Mouse (Mus musculus): ENCODE measurements around the gene Nipal1.

The Nipal1 gene

DNA sequence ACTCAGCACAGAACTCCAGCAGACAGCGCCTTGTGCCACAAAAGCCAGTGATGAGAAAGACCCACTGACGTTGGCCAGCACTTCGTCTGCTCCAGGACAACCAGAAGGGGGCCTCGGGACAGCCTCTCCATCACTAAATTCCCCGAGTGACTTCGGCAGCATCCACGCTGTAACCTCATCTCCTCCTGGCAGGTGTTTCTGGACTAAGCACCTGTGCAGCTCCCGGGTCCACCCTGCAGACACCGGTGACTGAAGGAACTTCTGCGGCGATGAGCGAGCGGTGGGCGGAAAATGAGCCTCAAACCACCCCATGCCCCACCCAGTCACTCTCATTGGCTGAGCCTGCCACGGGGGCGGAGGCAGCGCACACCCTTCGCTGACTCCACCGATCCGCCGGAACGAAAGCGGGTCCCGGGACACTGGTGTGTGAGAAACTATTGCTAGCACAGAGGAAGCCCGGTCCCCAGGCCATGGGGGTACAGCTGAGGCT, at the start of gene Nipal1:
Gene Nipal1 (plus strand): TSS at position 378 of the 490 bp plus-strand sequence.
- DNase-seq = no peak

DNA sequence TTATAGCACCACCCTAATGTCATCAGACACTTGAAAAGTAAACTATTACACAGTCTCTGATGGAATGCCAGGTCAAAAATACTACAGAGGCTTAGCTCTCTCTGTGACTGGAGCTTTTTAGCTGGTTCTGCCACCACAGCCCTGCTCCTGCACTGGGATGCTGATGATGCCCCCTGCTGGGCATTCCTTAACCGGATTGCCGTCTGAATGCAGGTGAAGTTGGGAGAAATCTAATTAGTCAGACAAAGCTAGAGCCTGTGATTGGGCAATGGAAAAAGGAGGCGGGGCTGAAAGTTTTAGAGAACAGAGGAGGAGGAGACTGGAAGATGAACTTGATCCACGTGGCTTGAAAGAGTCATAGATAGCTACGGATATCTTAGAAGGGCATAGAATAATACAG, 46.6 kb upstream of the Nipal1 start:
- peak; percentile 10 for DNase-seq

DNA sequence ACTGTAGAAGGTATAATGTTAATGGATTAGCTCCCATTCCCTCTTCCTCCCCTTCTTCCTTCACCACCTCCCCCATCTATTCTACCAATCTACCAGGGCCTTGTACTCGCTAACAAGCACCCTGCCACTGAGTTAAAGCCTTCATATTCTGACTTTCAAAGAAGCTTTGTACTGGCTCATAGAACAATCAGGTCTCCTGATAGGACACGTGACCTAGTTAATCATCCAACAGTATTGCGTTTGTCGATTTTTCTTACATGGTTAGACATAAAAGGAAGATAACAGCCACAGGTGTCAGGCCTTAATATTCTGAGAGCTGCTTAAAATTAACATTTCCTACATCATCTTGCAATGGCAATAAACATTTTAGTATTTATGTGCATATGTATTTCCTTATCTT, 44.5 kb upstream of the Nipal1 start:
- no peak for DNase-seq

DNA sequence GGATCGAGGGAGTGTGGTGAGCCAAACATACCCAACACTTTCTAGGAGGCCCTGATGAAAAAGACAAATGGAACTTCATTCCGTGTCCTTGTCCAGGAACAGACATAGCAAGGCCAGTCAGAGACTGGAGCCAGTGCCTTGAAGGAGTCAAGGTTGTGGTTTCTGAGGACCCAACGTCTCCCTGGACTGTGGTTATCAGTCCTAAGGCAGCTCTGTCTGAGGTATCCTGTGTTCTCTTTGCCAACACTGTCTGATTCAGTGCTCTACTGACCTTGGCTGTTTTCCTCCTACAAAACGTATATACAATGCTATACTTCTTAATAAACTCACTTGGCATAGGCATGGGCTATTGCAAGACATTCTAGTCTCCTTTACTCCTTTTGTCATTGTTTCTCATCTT, 30.2 kb upstream of the Nipal1 start:
- DNase-seq = no peak

DNA sequence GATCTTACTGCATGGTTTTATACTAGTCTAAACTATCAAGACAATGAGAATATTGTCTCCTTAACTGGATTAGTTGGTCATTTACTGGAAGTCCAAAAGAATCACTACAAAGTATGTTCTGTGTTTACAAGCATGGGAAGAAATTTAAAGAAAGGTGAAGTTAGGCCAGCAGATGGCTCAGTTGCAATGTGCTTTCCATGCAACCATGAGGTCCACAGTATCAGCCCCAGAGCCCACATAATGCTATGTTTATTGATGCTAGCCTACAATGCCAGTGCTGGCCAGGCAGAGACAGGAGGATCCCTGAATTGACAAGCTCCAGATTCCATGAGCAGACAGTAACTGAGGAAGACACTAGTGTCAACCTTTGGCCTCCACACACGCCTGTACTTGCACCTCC, 26.6 kb upstream of the Nipal1 start:
- DNase-seq = no peak

DNA sequence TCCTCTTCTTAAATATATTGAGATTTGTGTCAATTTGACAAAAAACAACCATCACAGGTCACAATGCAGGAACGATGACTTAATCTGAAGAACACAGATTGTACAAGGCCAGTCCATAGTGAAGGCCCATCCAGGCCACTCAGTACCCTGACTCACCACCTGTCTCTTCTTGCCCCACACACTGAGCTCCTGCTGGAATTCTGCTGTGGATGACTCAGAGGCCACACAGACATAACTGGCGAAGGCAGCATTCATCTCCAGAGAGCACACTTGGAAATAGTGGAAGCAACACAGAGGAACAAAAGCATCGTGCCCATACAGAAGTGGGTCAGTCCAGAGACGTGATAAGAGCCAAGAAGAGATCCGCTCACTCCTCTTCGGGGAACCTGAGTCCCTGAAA, 17.6 kb upstream of the Nipal1 start:
- no peak for DNase-seq

DNA sequence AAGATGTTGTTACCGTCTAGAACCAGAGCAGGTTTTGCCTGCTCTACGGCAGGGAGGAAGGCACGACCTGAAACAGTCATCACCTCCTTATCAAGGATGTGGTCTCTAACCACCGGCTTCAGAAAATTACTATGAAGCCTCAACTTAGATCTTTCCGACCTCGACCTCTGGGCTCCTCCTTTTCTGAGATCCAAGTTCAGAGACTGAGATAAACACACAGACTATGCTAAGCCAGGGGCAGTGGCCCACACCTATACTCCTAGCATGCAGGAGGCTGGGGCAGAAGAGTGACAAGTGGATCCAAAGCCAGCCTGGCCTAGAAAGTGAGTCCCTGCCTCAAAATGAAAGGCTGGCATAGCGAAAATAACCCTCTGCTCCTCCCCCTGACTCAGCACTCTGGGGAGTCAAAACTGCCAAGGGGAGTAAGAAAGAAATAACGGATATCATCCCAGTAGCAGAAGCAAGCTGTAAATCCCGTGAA, 12.8 kb upstream of the Nipal1 start:
- no peak for DNase-seq

DNA sequence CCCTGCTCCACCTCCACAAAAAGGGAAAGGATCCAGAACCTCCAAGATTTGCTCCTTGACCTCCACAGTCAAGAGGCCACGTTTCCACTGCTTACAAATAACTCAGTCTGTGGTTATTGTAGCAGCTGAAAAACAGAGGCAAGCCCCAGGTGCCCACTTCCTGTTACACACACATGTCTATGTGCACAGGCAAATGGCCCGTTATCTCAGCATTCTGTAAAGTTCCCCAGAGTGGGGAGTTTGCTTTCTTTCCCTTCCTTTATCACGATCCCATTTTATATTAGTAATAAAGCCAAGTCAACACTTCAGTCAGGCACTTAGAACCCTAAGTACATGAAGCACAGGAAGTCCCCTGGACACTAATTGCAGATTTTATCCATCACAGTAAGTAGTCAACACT, 11.5 kb upstream of the Nipal1 start:
- no peak for DNase-seq

DNA sequence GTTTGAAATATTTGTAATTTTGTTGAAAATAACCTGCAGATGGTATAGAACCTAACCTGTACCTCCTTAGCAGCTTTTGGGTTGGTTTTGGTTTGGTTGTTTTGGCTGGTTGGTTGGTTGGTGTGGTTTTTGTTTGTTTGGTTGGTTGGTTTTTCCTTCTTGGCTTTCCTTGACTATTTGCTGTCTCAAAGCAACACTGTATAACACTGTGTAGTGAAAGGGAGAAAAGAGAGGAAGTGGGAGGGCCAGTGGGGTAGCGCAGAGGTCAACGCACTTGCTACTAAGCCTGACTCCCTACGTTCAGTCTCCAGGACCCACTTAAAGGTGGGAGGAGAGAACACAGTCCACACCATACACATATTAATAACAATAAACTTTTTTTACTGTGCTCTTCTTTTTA, 11.0 kb upstream of the Nipal1 start:
- no peak for DNase-seq

DNA sequence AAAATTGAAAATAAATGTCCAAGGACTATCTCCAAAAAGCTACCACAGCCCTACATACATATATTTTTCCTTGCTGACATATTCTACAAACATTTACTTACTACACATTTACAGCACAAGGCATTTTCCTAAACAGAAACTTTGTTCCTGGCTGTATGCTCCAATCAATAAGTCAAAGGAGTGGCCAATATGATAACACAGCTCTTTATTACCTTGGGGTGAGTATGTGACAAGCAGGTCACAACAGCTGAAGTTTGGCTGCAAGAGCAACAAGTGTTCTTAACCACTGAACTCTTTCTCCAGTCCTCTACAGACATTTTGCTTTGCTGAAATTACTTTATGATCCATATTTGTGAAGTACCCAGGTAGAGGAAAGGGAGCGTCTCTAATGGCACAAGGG, 7.5 kb upstream of the Nipal1 start:
- DNase-seq = no peak

DNA sequence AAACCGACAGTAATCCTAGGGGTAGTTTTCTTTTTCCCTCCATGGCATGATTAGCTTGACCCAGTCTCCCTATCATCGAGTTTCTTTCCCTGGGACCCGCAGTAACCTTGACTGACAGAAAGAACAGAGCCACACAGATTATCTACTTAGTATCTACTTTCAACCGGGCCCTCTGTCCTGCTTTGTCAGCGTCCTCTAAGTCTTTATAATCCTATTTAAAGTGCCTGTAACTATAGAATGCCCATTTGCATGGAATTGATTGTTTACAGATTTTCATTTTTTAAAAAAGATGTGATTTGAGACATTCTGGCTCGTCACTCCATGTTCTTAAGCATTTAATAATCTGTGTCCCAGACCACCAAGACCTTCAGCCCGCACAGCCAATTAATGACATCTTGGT, 3.9 kb upstream of the Nipal1 start:
- DNase-seq = no peak

DNA sequence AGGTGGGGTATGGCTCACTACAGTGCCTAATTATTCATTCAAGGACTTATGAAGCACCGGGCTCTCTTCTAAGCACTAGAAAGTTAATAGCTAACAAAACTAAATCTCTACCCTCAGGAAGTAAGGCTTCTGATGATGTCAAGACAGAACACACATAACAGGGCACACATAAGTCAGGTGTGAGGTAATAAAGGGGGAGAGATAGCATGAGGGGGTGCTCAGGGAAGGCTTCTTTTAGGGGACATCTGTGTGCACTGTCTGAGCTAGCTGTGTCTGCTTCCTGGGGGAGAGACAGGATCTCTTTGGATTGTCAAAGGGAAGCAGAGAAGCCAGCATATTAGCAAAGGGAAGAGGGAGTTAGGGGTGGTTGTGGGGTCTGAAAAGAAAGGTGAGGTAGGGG, 3.4 kb upstream of the Nipal1 start, which contains the start of gene Cnga1:
Gene Cnga1 (minus strand): TSS at position 101 of the 400 bp plus-strand sequence.
- DNase-seq = no peak

DNA sequence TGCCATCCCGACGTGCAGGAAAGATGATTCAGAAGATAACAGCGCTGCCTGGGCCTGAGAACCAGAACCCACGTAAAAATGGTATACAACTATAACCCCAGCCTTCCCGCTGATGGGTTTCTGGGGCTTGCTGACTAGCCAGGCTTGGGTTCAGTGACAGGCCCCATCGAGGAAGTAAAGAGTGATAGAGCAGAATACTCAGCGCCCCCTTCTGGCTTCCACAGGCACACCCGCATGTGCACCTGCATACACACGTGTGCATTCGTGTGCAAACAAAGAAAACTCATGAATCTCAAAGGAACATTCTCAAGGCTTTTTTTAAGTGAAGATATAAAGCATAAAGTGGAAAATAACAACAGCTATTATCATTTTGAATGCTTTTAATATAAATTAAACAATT, 1.5 kb upstream of the Nipal1 start:
- no peak for DNase-seq

DNA sequence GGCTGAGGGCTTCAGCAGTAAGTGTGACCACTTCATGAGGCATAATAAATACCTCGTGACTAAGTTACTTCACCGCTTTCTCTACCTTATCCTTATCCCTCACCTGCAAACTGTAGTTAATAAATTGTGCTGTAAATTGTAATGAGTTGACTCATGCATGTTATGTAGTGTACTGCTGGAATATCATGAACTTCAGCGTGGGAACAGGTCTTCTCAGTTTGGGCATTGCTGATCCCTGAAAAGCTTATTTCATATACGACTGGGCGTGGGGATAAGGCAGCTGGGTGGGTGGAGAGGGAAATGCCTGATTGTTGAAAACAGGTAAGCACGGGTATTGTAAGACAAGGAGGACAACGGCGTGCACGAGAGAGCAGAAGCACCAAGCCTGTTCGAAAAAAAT, 599 bp upstream of the Nipal1 start:
- DNase-seq = no peak

DNA sequence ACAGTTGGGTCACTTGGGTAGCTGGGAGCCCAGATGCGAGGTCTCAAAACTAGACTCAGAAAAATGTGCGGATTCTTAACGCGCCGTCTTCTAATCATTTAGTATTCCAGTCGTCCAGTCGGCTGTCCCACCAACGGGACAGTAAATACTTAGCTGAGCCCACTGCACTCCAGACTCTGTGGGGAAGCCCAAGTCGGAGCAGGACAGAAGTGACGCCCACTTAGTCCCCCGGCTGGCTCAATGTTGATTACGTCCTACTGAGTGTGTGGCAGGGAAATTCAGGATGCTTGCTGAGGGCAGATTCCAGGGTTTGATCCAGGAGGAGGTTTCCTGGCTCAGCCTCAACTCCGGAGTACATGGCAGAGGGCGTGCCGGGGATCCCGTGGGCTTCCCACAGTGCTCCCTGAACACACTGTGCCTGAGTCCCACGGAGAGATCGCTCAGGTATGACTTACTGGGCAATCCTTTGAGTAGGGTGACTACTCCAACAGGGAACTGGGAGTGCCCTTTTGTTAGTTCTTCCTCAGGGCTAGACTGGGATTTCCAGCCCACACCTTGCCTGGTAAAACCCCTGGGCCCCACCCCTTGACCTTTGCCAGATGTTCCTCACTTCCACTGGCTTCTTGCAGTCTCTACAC, 482 bp downstream of the Nipal1 start:
- DNase-seq = no peak

DNA sequence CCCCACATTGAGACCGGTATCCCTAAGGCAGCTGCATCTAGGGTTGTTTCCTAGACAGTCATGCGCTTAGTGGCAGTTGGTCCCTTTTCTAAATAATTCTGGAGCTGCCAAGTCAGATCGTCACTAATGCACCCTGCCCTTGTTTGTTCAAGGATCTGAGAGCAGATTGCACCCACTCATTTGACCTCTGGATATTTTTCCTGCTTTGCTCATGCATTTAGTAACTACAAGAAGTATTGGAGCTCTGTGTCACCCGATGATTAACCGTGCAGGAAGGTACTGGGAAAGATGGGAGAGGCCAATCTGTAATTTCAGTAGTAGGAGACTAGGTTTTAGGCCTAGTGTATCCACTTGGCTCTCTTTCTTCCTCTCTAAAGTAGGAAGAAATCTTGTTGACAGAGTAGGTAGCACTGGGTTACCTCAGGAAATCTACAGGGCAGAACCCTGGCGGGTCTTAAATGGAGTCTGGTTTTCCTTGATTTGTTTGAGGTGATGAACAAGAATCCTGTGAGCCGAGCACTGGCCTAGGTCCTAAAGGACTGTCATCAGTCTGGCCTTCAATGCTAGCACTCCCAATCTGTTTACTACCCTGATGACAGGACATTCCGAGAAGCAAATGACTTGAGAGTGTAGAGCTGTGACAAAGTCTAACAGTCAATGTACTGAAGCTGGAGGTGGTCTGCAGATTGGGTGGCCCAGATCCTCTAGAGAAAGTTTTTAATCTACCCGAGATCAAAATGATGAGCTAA, 1.6 kb downstream of the Nipal1 start:
- no peak for DNase-seq

DNA sequence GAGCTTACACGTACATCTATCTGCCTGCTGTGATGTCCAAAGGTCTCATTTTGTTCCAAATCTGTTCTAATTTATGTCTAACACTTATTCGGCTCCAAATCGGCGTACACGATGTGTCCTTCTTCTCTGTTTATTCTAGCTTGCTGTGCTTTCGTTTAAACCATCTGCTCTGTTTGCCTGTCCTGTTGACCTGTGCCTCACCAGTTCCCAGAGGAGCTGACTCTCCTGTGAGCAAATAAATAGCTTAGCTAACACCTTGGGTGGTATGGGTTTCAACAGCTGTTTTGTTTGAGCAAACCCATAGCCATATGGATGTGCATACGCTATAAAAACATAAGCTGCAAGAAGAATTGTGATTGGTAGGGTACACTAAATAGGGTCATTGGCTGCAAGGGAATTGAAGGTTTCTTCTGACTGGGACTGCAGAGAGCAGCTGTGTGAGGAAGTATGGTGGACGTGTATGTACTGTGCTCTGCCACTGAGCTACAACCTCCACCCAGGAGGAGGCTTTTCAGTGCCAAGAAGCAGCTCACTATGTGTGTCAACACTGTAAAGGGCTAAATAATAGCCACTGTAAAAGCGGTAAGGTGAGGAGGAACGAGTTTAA, 5.6 kb downstream of the Nipal1 start:
- DNase-seq = no peak

DNA sequence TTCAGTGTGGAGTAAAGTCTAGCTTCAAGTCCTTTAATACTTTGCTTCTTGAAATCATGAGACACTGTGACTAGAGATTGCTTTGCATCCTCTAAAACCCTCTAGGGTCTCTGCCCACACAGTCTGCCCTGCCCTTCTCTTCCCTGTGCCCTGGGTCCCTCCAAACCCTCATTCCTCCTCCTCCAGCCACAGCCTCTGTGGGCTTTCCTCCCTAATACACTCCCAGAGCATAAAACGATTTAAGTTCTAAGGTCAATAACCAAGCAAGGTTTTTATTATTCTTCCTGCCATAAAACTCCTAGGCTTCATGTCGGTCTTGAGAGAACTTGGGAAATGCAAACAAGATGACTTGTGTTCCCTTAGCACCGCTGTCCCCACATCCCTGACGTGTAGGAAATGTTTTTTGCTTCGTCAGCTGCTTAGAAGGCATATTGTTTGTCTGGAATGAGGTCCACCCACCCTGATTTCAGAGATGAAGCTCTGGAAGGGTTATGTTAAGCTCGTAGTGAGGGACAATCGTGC, 8.7 kb downstream of the Nipal1 start:
- no peak for DNase-seq

DNA sequence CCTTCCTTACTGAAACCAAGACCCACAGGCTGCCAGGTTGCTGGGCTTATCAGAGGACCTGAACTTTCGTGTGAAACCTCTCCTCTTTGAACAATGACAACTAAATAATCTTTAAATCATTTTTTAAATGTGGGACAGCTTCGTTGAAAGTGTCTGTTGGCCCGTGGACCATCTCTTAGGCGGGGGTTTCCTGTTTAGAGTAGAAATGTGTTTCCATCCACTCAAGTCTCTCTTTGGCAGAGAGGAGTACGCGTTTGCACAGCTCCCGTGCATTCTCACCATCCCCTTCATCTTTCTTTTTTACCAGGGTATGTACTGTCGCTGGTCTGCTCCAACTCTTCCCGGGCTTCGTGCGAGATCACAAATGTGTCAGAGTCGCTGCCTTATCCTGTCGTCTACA, 10.8 kb downstream of the Nipal1 start:
- no peak for DNase-seq

DNA sequence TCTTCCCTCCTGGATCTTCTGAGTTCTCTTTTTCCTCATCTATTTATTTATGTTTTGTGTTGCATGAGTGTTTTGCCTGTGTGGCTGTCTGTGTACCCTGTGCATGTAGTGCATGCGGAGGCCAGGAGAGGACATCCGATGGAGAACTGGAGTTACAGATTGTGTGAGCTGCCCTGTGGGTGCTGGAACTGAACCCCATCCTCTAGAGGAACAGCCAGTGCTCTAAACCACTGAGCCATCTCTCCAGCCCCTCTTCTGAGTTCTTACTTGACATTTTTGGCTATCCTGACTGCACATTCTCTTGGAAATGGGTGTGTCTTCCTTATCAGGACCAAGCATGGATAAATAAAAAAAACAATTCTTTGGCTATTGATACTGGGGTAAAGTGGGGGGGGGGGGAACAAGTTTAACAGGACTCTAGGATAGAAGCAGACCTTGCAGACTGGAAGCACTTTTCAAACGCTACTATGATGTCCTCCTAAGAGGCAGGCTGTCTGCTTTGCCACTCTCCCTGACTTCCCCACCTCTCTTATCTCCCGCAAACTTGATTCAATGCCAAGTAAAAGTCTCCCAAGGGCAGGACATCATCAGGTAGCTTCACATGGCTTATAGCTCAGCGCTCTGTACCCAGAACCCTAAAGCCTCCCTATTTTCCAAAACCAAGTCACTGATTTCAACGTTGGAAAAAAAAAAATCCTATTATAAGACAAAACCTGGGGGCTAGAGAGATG, 13.6 kb downstream of the Nipal1 start:
- no peak for DNase-seq

DNA sequence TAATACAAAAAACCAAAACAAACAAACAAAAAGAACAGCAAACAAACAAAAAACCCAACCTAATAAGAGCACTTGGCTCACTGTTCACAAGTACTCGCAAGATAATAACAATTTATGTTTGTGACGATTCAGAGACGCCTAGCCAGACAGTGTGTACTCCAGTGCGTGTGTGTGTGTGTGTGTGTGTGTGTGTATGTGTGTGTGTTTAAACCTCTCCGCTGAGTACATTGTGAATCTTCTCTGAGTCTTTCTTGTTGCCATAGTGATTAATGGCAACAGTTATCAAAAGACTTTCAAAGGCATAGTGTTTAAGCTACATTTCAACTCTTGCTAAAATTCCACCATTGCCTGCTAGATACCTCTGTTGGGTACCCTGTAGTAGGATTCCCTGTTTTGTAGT, 16.5 kb downstream of the Nipal1 start:
- no peak for DNase-seq

DNA sequence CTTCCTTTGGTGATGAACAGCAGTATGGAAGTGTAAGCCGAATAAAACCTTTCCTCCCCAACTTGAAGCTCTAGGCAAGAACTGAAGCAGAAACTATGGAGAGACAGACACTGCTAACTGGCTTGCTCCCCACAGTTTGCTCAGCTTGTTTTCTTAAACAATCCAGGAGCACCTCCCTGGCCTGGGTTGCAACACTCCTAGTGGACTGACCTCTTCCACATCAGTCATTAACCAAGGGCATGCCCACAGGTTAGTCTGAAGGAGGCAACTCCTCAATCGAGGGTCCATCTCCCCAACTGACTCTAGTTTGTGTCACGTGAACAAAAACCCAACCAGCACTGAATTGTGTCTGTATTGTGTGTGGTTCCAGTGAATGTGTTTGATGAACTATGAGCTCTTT, 17.3 kb downstream of the Nipal1 start:
- no peak for DNase-seq

DNA sequence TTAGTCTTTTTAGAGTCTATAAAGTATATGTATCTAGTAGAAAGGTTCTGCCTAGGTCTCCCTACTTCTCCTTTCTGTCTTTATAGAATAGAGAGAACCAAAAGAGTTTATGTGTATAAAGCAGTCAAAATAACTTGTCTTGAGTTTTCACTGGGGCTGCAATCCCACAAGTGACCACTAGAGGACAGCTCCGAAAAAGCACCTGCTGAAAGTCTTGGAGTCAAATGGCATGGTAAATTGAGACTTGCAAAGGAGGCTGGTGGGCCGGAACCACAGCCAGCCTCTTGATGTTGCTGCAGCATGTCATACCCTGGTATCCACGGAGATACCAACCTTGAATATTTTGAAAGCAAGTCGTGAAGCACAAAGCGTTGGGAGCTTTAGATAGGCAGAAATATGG, 17.7 kb downstream of the Nipal1 start:
- peak; percentile 4 for DNase-seq

Data from cerebellum, adult 9-11 months (tissue).